Mouse (Mus musculus) liver, embryonic 14.5 days (tissue): Measurements from ENCODE around the gene Adck1. TPM values are rescaled to one million over a fixed set of nuclear protein-coding genes. Genes with fewer than 3 reads are reported as not detected.

Experiments
- ATAC-seq: fragments of 200-750 bp; cut with Nextera tagmentation; 2 replicates; pipeline ENCODE4 v1.8.0; 2017; ENCODE audit warnings: moderate number of reproducible peaks, mild to moderate bottlenecking, moderate library complexity; ENCODE audit not compliant: insufficient read depth
- DNase-seq, 3 experiments: peaks; one replicate each; pipeline ENCODE4 v3.0.0-alpha.2; 2012 to 2013; ENCODE audit warnings: low read depth in 3 of 3, low spot score in 3 of 3
- H3K27ac ChIP-seq: fragments of 300-500 bp; sonication (generic); 2 replicates; pipeline ENCODE4 v1.5.1; 2014; ENCODE audit warnings: moderate library complexity, mild to moderate bottlenecking, control low read depth, inconsistent platforms
- H3K27me3 ChIP-seq: fragments of 300-500 bp; sonication (generic); 2 replicates; pipeline ENCODE4 v1.6.1; 2014; ENCODE audit warnings: mild to moderate bottlenecking, low read length, moderate library complexity; ENCODE audit not compliant: control insufficient read depth, insufficient read depth
- H3K36me3 ChIP-seq: fragments of 300-500 bp; sonication (generic); replicated peaks from 2 replicates; pipeline ENCODE4 v1.6.1; 2014; ENCODE audit warnings: low read depth; ENCODE audit not compliant: control insufficient read depth, insufficient read depth
- H3K4me1 ChIP-seq, 2 experiments: fragments of 200-500 bp in 1 of 2; fragments of 300-500 bp in 1 of 2; sonication (generic) in 1 of 2; replicated peaks; 2 replicates each; pipeline ENCODE4 v1.6.1; 2012 to 2014; ENCODE audit warnings: antibody characterized with exemption in 1 of 2, inconsistent platforms in 1 of 2, low read length in 1 of 2; ENCODE audit not compliant: control insufficient read depth in 2 of 2, insufficient read depth in 2 of 2
- H3K4me2 ChIP-seq: fragments of 300-500 bp; sonication (generic); 2 replicates; pipeline ENCODE4 v1.6.1; 2014; ENCODE audit warnings: low read depth, mild to moderate bottlenecking, control low read depth, moderate library complexity
- H3K4me3 ChIP-seq, 2 experiments: fragments of 200-500 bp in 1 of 2; fragments of 300-500 bp in 1 of 2; sonication (generic) in 1 of 2; 2 replicates each; pipeline ENCODE4 v1.5.1; 2012 to 2014; ENCODE audit warnings: low read depth in 2 of 2, low read length in 2 of 2, mild to moderate bottlenecking in 2 of 2, control low read depth in 1 of 2, inconsistent platforms in 1 of 2, moderate library complexity in 1 of 2; ENCODE audit not compliant: insufficient read depth in 1 of 2
- H3K9ac ChIP-seq: fragments of 300-500 bp; sonication (generic); replicated peaks from 2 replicates; pipeline ENCODE4 v1.6.1; 2014; ENCODE audit warnings: mild to moderate bottlenecking, control low read depth, moderate library complexity
- H3K9me3 ChIP-seq: fragments of 300-500 bp; sonication (generic); 2 replicates; pipeline ENCODE4 v1.6.1; 2016; ENCODE audit warnings: low read length, mixed read lengths; ENCODE audit not compliant: control insufficient read depth
- CTCF ChIP-seq: IDR thresholded peaks from 2 replicates; pipeline ENCODE4 v1.5.1; 2016; ENCODE audit warnings: antibody characterized with exemption, low read depth, control low read depth
- EP300 ChIP-seq: IDR thresholded peaks from 2 replicates; pipeline ENCODE4 v1.6.1; 2016; ENCODE audit warnings: antibody characterized with exemption, low read depth
- WGBS: fragments of 180-500 bp; shearing (Covaris S2); extraction: QIAGEN DNeasy Blood & Tissue Kit; methylation state at CpG from one replicate; pipeline ENCODE4 v1.1.7; 2014; ENCODE audit not compliant: insufficient replicate concordance; 5-methylcytosine and 5-hydroxymethylcytosine counted together
- polyA plus RNA-seq, 2 experiments: library from polyadenylated mRNA; depleted of rRNA in 1 of 2; stranded (reverse) in 1 of 2; unstranded in 1 of 2; fragments of >200 nt; fragmentation: Nextera tagmentation in 1 of 2; extraction: Ambion mirVana in 1 of 2; gene quantifications; 2 replicates each; pipeline versions ENCODE4 v1.2.1 to v1.2.3; 2012 to 2014

Adck1 gene
- polyA plus RNA-seq, 2 experiments = 5.8 to 6.5 TPM

- Histone ChIP-seq H3K27me3 (no peaks in the 10 kb centered on the region), H3K27ac (no peak overlapping the region), H3K4me3 (no peak overlapping the region), H3K36me3 (no peaks in the 10 kb centered on the region), H3K9ac (no peak overlapping the region), H3K4me1 (no peaks in the 10 kb centered on the region; a peak in 1 of 4 replicates), H3K9me3 (no peaks in the 10 kb centered on the region), H3K4me2 (no peak overlapping the region)
- TF ChIP-seq EP300 (no peak), CTCF (no peak)
- ATAC-seq = 0 out of 2 replicates have a peak, but pooled peaks have one; percentile 31
- no peak for DNase-seq
- WGBS = 50% methylated on average over 1 of the region's 1 CpGs
These were observed 38.3 kb downstream of the Adck1 start for GRCm38 (mm10) chr12:88398658-88399057.

GRCm38 (mm10) chr12:88403541-88403940 is 43.2 kb downstream of the Adck1 start:
- Histone ChIP-seq H3K27me3 (no peaks in the 10 kb centered on the region), H3K9me3 (no peaks in the 10 kb centered on the region), H3K4me2 (no peak overlapping the region), H3K9ac (no peak overlapping the region), H3K27ac (no peak overlapping the region), H3K36me3 (no peaks in the 10 kb centered on the region), H3K4me1 (0 out of 4 replicates have a peak, but pooled peaks cover 0 to under 1% of the 10 kb centered on the region in 2 experiments), H3K4me3 (no peak overlapping the region)
- WGBS = 57% methylated on average over 5 of the region's 5 CpGs
- DNase-seq = no peak
- ATAC-seq = no peak
- TF ChIP-seq CTCF (no peak), EP300 (no peak)

GRCm38 (mm10) chr12:88405113-88405512 is 44.8 kb downstream of the Adck1 start:
- 25% methylated on average over 2 of the region's 2 CpGs for WGBS
- TF ChIP-seq EP300 (no peak), CTCF (peak; percentile 73)
- H3K9me3 ChIP-seq = no peaks in the 10 kb centered on the region
- no peak overlapping the region for H3K4me3 ChIP-seq
- H3K4me2 ChIP-seq = no peak overlapping the region
- no peaks in the 10 kb centered on the region for H3K36me3 ChIP-seq
- ATAC-seq (no peak), DNase-seq (peak in 1 of 3 experiments; percentile 4)
- H3K4me1 ChIP-seq = 0 out of 4 replicates have a peak, but pooled peaks cover 0 to 3% of the 10 kb centered on the region in 2 experiments
- no peak overlapping the region for H3K9ac ChIP-seq
- no peaks in the 10 kb centered on the region for H3K27me3 ChIP-seq
- H3K27ac ChIP-seq = no peak overlapping the region

- Histone ChIP-seq H3K4me2 (no peak overlapping the region), H3K9ac (no peak overlapping the region), H3K36me3 (no peaks in the 10 kb centered on the region), H3K4me3 (no peak overlapping the region), H3K4me1 (0 out of 4 replicates have a peak, but pooled peaks cover 0 to 3% of the 10 kb centered on the region in 2 experiments), H3K27me3 (no peaks in the 10 kb centered on the region), H3K27ac (no peak overlapping the region), H3K9me3 (no peaks in the 10 kb centered on the region)
- WGBS = 81% methylated on average over 4 of the region's 4 CpGs
- TF ChIP-seq EP300 (no peak), CTCF (no peak)
- ATAC-seq (no peak), DNase-seq (no peak)
These were observed 47.6 kb downstream of the Adck1 start for GRCm38 (mm10) chr12:88407996-88408322.

- Histone ChIP-seq H3K9ac (no peak overlapping the region), H3K4me1 (0 out of 4 replicates have a peak, but pooled peaks cover 0 to 3% of the 10 kb centered on the region in 2 experiments), H3K9me3 (no peaks in the 10 kb centered on the region), H3K4me3 (no peak overlapping the region), H3K4me2 (no peak overlapping the region), H3K36me3 (no peaks in the 10 kb centered on the region), H3K27me3 (no peaks in the 10 kb centered on the region), H3K27ac (no peak overlapping the region)
- WGBS = 46% methylated on average over 11 of the region's 11 CpGs
- DNase-seq = no peak
- TF ChIP-seq EP300 (no peak), CTCF (no peak)
- ATAC-seq = no peak
These were observed 48.1 kb downstream of the Adck1 start for GRCm38 (mm10) chr12:88408323-88409047.
